Mouse (Mus musculus): ENCODE data around the gene Tspan11. TPM values are rescaled to one million over a fixed set of nuclear protein-coding genes. Genes with fewer than 3 reads are reported as not detected.

Tspan11 gene
- total and polyA plus RNA-seq, 3 experiments, result not detected

DNA sequence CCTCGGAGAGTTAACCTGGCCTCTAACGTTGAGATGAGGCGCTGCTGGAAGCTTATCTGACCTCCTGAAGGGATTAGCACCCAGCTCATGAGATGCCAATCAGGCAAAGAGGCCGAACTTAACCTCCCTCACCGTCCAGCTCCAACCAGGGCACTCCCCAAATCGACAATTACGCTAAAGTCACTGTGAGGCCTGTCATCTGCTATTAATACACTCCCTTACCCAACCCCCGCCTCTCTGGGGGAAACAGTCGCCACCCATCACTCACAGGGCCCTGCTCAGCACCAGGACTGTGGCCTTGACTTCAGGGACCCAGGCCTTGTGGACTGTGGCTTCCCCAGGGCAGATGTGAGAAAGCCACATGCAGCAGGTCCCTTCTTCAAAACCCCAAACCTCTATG is 99.0 kb downstream of the Tspan11 start:
- Histone ChIP-seq H3K9me3 (replicated peaks; ENCODE audit: low read length) (no peaks in the 10 kb centered on the region), H3K27ac (ENCODE audit: insufficient read depth, low read depth) (no peak overlapping the region), H3K9ac (ENCODE audit: insufficient read depth, low read depth) (no peak overlapping the region), H3K27me3 (replicated peaks) (peaks cover 98% of the 10 kb centered on the region), H3K79me2 (replicated peaks; ENCODE audit: control insufficient read depth, extremely low read depth, insufficient read depth, poor library complexity, severe bottlenecking) (no peaks in the 10 kb centered on the region), H3K36me3 (replicated peaks in 1 of 2; ENCODE audit: control insufficient read depth in 1 of 2, insufficient read depth in 1 of 2, low read length in 1 of 2) (no peaks in the 10 kb centered on the region), H3K4me3 (replicated peaks in 1 of 3; ENCODE audit: low read depth in 2 of 3, low read length in 2 of 3, poor library complexity in 1 of 3) (no peak overlapping the region), H3K4me2 (ENCODE audit: insufficient read depth, low read depth, poor library complexity, severe bottlenecking) (no peak overlapping the region), H3K4me1 (ENCODE audit: control insufficient read depth in 1 of 2, insufficient read depth in 2 of 2) (no peaks in the 10 kb centered on the region)
- no peak for DNase-seq (ENCODE audit: extremely low read depth)
- in situ Hi-C loops (cut with MboI; ENCODE audit: low pct_ligation_motif_present, low pct_unique_long_range_greater_than_20kb, low sequenced_read_pairs) (no loop called here), dilution Hi-C loops (cut with MboI; ENCODE audit: extremely low pct_ligation_motif_present, extremely low pct_unique_long_range_greater_than_20kb, low sequenced_read_pairs) (no loop called here)
- TF ChIP-seq JUN (IDR thresholded peaks at IDR 0.05; ENCODE audit: insufficient read depth, low read depth, low read length) (no peak), IRF4 (IDR thresholded peaks at IDR 0.05; ENCODE audit: low read depth, low read length) (no peak), SMC3 (IDR thresholded peaks at IDR 0.05; ENCODE audit: low read depth, low read length) (no peak), PAX5 (IDR thresholded peaks at IDR 0.05; ENCODE audit: low read length) (no peak), RAD21 (IDR thresholded peaks at IDR 0.05; ENCODE audit: low read depth, low read length) (no peak), ZC3H11A (IDR thresholded peaks at IDR 0.05; ENCODE audit: low read depth, low read length) (no peak), MXI1 (IDR thresholded peaks at IDR 0.05; ENCODE audit: low read depth, low read length) (no peak), GABPA (IDR thresholded peaks at IDR 0.05; ENCODE audit: insufficient replicate concordance, low read depth, low read length) (no peak), CTCF (conservative IDR thresholded peaks at IDR 0.05 in 1 of 2, IDR thresholded peaks at IDR 0.05 in 1 of 2; ENCODE audit: low read depth in 2 of 2, low read length in 2 of 2) (no peak), UBTF (IDR thresholded peaks at IDR 0.05; ENCODE audit: low read depth, low read length) (no peak), ELF1 (IDR thresholded peaks at IDR 0.05; ENCODE audit: low read depth, low read length) (no peak), TBP (conservative IDR thresholded peaks at IDR 0.05; ENCODE audit: low read depth, low read length) (no peak), EP300 (IDR thresholded peaks at IDR 0.05; ENCODE audit: low read length) (no peak), ETS1 (conservative IDR thresholded peaks at IDR 0.05; ENCODE audit: low read depth, low read length) (no peak), NRF1 (IDR thresholded peaks at IDR 0.05; ENCODE audit: low read depth, low read length) (no peak), CHD2 (IDR thresholded peaks at IDR 0.05; ENCODE audit: low read length) (no peak)

DNA sequence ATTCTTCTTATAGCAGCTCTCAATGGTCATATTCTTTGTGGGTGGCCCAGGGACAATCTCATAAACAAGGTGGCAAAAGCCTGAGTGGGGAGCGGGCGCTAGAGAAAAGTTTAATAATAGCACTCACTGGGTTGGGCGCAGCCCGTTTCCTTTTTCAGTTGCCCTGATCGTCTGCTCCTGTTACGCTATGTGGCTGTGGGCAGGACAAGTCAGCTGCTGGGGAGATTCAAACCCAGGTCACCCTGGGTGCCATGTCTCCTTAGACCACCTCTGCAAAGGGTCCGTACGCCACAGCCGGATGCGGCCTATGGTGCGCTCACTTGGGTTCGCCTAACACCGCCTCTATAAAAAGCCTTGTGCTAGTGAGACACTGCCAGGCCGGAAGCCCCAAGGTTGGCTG is 100.0 kb downstream of the Tspan11 start:
- no peak for TF ChIP-seq ETS1 (conservative IDR thresholded peaks at IDR 0.05; ENCODE audit: low read depth, low read length)
- no peak for TF ChIP-seq NELFE (IDR thresholded peaks at IDR 0.05; ENCODE audit: low read depth, low read length)
- no peak for TF ChIP-seq ELF1 (IDR thresholded peaks at IDR 0.05; ENCODE audit: low read depth, low read length)
- Histone ChIP-seq H3K27me3 (replicated peaks) (peaks cover 98% of the 10 kb centered on the region), H3K9me3 (replicated peaks; ENCODE audit: low read length) (no peaks in the 10 kb centered on the region), H3K79me2 (replicated peaks; ENCODE audit: control insufficient read depth, extremely low read depth, insufficient read depth, poor library complexity, severe bottlenecking) (no peaks in the 10 kb centered on the region), H3K4me2 (ENCODE audit: insufficient read depth, low read depth, poor library complexity, severe bottlenecking) (no peak overlapping the region), H3K36me3 (replicated peaks in 1 of 2; ENCODE audit: control insufficient read depth in 1 of 2, insufficient read depth in 1 of 2, low read length in 1 of 2) (no peaks in the 10 kb centered on the region), H3K4me3 (replicated peaks in 1 of 3; ENCODE audit: low read depth in 2 of 3, low read length in 2 of 3, poor library complexity in 1 of 3) (no peak overlapping the region), H3K27ac (ENCODE audit: insufficient read depth, low read depth) (no peak overlapping the region), H3K9ac (ENCODE audit: insufficient read depth, low read depth) (no peak overlapping the region), H3K4me1 (ENCODE audit: control insufficient read depth in 1 of 2, insufficient read depth in 2 of 2) (no peaks in the 10 kb centered on the region)
- dilution Hi-C loops (cut with MboI; ENCODE audit: extremely low pct_ligation_motif_present, extremely low pct_unique_long_range_greater_than_20kb, low sequenced_read_pairs) (no loop called here), in situ Hi-C loops (cut with MboI; ENCODE audit: low pct_ligation_motif_present, low pct_unique_long_range_greater_than_20kb, low sequenced_read_pairs) (no loop called here)
- DNase-seq (ENCODE audit: extremely low read depth), result no peak

All from CH12.LX (cell line).